9 mouse cellular contexts compared by ENCODE assay signal in the genomic region with DNA sequence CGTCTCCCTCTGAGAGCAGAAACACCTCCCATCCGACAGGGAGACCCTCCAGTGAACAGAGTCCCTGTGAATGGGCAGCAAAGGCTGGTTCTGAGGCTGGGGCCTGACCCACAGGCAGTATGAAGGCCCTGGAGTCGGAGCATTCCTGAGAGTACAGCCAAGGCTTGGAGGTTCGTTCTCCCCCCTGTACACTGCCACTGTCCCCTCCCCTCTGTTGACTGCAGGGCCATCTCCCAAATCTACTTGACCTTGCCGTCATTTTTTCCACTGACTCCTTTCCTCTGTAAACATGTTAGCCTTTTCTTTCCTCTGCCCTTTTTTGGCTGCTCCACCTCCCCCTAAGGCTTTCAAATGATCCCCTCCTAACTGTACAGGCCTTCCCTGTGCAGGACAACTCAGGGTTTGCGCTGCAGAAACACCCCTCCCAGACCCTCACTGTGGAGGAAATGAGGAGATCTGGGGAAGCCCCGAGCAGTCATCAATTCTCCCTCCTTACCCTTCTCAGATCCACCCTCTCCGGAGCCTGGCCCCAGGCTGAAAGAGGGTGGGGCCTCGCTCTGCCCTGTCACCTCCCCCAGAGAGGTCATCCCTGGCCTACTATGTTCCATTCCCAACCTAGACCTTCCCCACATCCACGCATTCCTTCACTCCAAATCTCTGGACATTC.
DNase-seq lines count a peak whose midpoint lies in the region; ATAC-seq and TF ChIP-seq lines count a peak whose summit lies in the region.
"Had no signal": no experiment of that assay in that cellular context is flagged by ENCODE, and none has a peak within 500 bp of the region (broad histone marks: within the 10 kb centered on the region; RNA-seq: fewer than 3 reads in every experiment).

No protein-coding gene starts in this region.

- H3K9ac ChIP-seq in hindbrain, embryonic 11.5 days (ENCODE audit: low read depth, low read length): no peak overlapping the region
- H3K9ac ChIP-seq in hindbrain, postnatal 0 days (replicated peaks; ENCODE audit: low read length): no peak overlapping the region
- no peak overlapping the region for H3K9ac ChIP-seq in ES-E14 (ENCODE audit: insufficient read depth, low read depth, low read length, poor library complexity, severe bottlenecking)
- 0 out of 2 replicates have a peak overlapping the region, but pooled peaks have one; percentile 10 for H3K9ac ChIP-seq in lung, embryonic 14.5 days

- in situ Hi-C loops in ES-E14 (cut with MboI; ENCODE audit: low sequenced_read_pairs in 2 of 2, unreplicated experiment in 2 of 2): no loop called here

- no peaks in the 10 kb centered on the region for H3K9me3 ChIP-seq in hindbrain, embryonic 11.5 days (ENCODE audit: control insufficient read depth, low read length)
- H3K9me3 ChIP-seq in hindbrain, postnatal 0 days (ENCODE audit: low read length): no peaks in the 10 kb centered on the region
- no peaks in the 10 kb centered on the region for H3K9me3 ChIP-seq in ES-E14 (ENCODE audit: control insufficient read depth, insufficient read depth, low read depth, low read length)
- H3K9me3 ChIP-seq in lung, embryonic 14.5 days (ENCODE audit: low read depth, low read length): no peaks in the 10 kb centered on the region

- ATAC-seq in hindbrain, embryonic 11.5 days (ENCODE audit: low FRiP score): no peak
- ATAC-seq in hindbrain, postnatal 0 days: no peak
- ATAC-seq in lung, embryonic 14.5 days (ENCODE audit: insufficient read depth): peak; percentile 78
- ATAC-seq in megakaryocyte progenitor cell, adult 5-6 weeks (replicated peaks; ENCODE audit: poor library complexity): no peak

- H3K36me3 ChIP-seq in hindbrain, embryonic 11.5 days (ENCODE audit: control insufficient read depth, insufficient read depth, low read length): no peaks in the 10 kb centered on the region
- no peaks in the 10 kb centered on the region for H3K36me3 ChIP-seq in hindbrain, postnatal 0 days (ENCODE audit: insufficient read depth, low read length)
- H3K36me3 ChIP-seq in ES-E14 (ENCODE audit: control insufficient read depth, insufficient read depth, low read length, poor library complexity, severe bottlenecking): no peaks in the 10 kb centered on the region
- no peaks in the 10 kb centered on the region for H3K36me3 ChIP-seq in lung, embryonic 14.5 days (ENCODE audit: insufficient read depth)

- H3K4me1 ChIP-seq in hindbrain, embryonic 11.5 days (replicated peaks; ENCODE audit: control insufficient read depth, insufficient read depth, low read length): peaks cover 6% of the 10 kb centered on the region; the same call in 1 of the 2 replicates
- H3K4me1 ChIP-seq in hindbrain, postnatal 0 days (ENCODE audit: insufficient read depth, low read length): 0 out of 2 replicates have a peak, but pooled peaks cover 7% of the 10 kb centered on the region
- H3K4me1 ChIP-seq in ES-E14 (ENCODE audit: control insufficient read depth in 2 of 2, insufficient read depth in 2 of 2, low read length in 2 of 2, poor library complexity in 1 of 2): peaks cover 0 to 12% of the 10 kb centered on the region in 2 experiments; a peak in 2 of 4 replicates
- peaks cover 11% of the 10 kb centered on the region for H3K4me1 ChIP-seq in lung, embryonic 14.5 days (ENCODE audit: insufficient read depth)

- H3K4me2 ChIP-seq in hindbrain, embryonic 11.5 days (replicated peaks; ENCODE audit: low read depth, low read length): no peak overlapping the region
- no peak overlapping the region for H3K4me2 ChIP-seq in hindbrain, postnatal 0 days (ENCODE audit: low read depth, low read length)
- H3K4me2 ChIP-seq in lung, embryonic 14.5 days: peak overlapping the region; percentile 12; the same call in 1 of the 2 replicates

- no peak for TF ChIP-seq CTCF in hindbrain, postnatal 0 days (IDR thresholded peaks at IDR 0.05; ENCODE audit: low read depth)
- no peak for TF ChIP-seq CTCF in lung, embryonic 14.5 days (IDR thresholded peaks at IDR 0.05; ENCODE audit: low read depth)

- DNase-seq in hindbrain, embryonic 11.5 days (ENCODE audit: low spot score): no peak
- DNase-seq in hindbrain, postnatal 0 days (ENCODE audit: low spot score): no peak
- peak; percentile 50 for DNase-seq in ES-E14 (ENCODE audit: low read depth, low spot score)
- DNase-seq in heart, adult 8-10 months (ENCODE audit: low spot score): peak; percentile 51
- peak; percentile 65 for DNase-seq in lung, embryonic 14.5 days
- DNase-seq in urinary bladder, postnatal 14 days (ENCODE audit: low spot score): no peak
- DNase-seq in right cerebral cortex, postnatal 14 days: no peak
- DNase-seq: cerebellum, adult 9-11 months had no signal

- H3K27me3 ChIP-seq in hindbrain, embryonic 11.5 days (ENCODE audit: control insufficient read depth, insufficient read depth, low read length): no peaks in the 10 kb centered on the region
- no peaks in the 10 kb centered on the region for H3K27me3 ChIP-seq in hindbrain, postnatal 0 days (ENCODE audit: insufficient read depth, low read length)
- no peaks in the 10 kb centered on the region for H3K27me3 ChIP-seq in lung, embryonic 14.5 days (ENCODE audit: insufficient read depth, low read length)

- 45% methylated on average over 10 of the region's 10 CpGs for WGBS in hindbrain, embryonic 11.5 days
- 61% methylated on average over 10 of the region's 10 CpGs for WGBS in hindbrain, postnatal 0 days
- WGBS in lung, embryonic 14.5 days: 26% methylated on average over 10 of the region's 10 CpGs

- H3K27ac ChIP-seq in hindbrain, embryonic 11.5 days (ENCODE audit: low read depth, low read length): 0 out of 2 replicates have a peak overlapping the region, but pooled peaks have one; percentile 13
- H3K27ac ChIP-seq in hindbrain, postnatal 0 days: no peak overlapping the region
- 0 out of 2 replicates have a peak overlapping the region, but pooled peaks have one; percentile 5 for H3K27ac ChIP-seq in ES-E14 (ENCODE audit: insufficient read depth, low read depth, low read length, poor library complexity, severe bottlenecking)
- peak overlapping the region; percentile 90 for H3K27ac ChIP-seq in lung, embryonic 14.5 days (ENCODE audit: low read depth)

- H3K4me3 ChIP-seq in hindbrain, embryonic 11.5 days (ENCODE audit: low read depth, low read length): no peak overlapping the region
- H3K4me3 ChIP-seq in hindbrain, postnatal 0 days (ENCODE audit: low read length): no peak overlapping the region
- no peak overlapping the region for H3K4me3 ChIP-seq in ES-E14 (ENCODE audit: insufficient read depth in 1 of 2, low read depth in 1 of 2, low read length in 2 of 2, poor library complexity in 1 of 2, severe bottlenecking in 1 of 2)
- H3K4me3 ChIP-seq in lung, embryonic 14.5 days (ENCODE audit: low read depth, low read length): no peak overlapping the region

TF ChIP-seq in ES-E14, 5 proteins besides CTCF, POLR2A, EP300 and RAD21:
- TF ChIP-seq HCFC1 (IDR thresholded peaks at IDR 0.05; ENCODE audit: borderline replicate concordance, insufficient read depth, low read length) (no peak), ZNF384 (IDR thresholded peaks at IDR 0.05; ENCODE audit: low read depth, low read length) (no peak), CHD2 (IDR thresholded peaks at IDR 0.05; ENCODE audit: low read depth, low read length) (no peak), MAFK (IDR thresholded peaks at IDR 0.05; ENCODE audit: insufficient read depth, low read depth, low read length) (no peak), ZC3H11A (IDR thresholded peaks at IDR 0.05; ENCODE audit: borderline replicate concordance, low read depth, low read length) (no peak)

Comparison
In these comparisons a context has a peak if more than half of its experiments do, and no peak if none do; other contexts are left out.
1. DNase-seq: peak in ES-E14 (single experiment), heart, adult 8-10 months (single experiment) and lung, embryonic 14.5 days (single experiment); none in hindbrain, embryonic 11.5 days (single experiment), hindbrain, postnatal 0 days (single experiment), urinary bladder, postnatal 14 days (single experiment) and right cerebral cortex, postnatal 14 days (single experiment).